Mouse (Mus musculus): ENCODE measurements at regions not wholly inside any gene's neighbourhood (a gene's known extent, or its start where the extent isn't known, plus 50 kb on each side); places are given as distances from the start of the nearest gene placed in this dataset.

GRCm38 (mm10) chr1:27169278-27169677, 482.0 kb upstream of the 4931408C20Rik start:
- no peaks in the 10 kb centered on the region for H3K4me1 ChIP-seq (ENCODE audit: control insufficient read depth, insufficient read depth, low read length)
- ATAC-seq (ENCODE audit: low FRiP score, low TSS enrichment) (no peak), DNase-seq (peak; percentile 13)
- no peaks in the 10 kb centered on the region for H3K9me3 ChIP-seq (ENCODE audit: control insufficient read depth, low read length)
- WGBS: 86% methylated on average over 4 of the region's 4 CpGs
- no peaks in the 10 kb centered on the region for H3K36me3 ChIP-seq (ENCODE audit: control insufficient read depth, insufficient read depth, low read length)
- H3K4me2 ChIP-seq (ENCODE audit: low read length): no peak overlapping the region
- no peak overlapping the region for H3K9ac ChIP-seq (replicated peaks; ENCODE audit: low read length)
- no peak overlapping the region for H3K4me3 ChIP-seq (replicated peaks; ENCODE audit: low read depth, low read length)
- H3K27ac ChIP-seq (replicated peaks; ENCODE audit: low read depth, low read length): no peak overlapping the region
- H3K27me3 ChIP-seq (ENCODE audit: control insufficient read depth, insufficient read depth, low read length): no peaks in the 10 kb centered on the region
